Mouse (Mus musculus) embryo, embryonic 11 days (tissue): Measurements from ENCODE around the gene Olfr665.
"Not testable (repeated sequence)": the region's sequence is repeated elsewhere in the genome, so short reads cannot be mapped to it uniquely, and the experiment has no call there.

Experiments
- DNase-seq: peaks from one replicate; pipeline ENCODE4 v3.0.0-alpha.2; 2015

The Olfr665 gene

DNA sequence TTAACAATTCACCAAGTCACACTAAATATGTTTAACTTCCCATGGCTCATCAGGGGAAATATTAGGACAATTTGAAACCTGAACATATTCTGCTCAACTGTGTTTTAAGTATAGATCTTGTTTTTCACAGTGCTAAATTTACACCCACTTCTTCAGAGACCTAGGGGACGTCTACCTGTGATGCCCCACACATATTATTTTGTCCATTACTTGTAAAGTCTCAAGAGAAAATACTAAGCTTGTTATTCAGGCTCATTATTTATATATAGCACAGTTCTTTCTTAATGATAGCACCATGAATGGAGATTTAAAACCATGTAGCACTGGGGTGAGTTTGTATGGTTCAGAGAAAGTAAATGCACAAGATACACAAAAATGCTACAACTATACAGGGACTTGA is at the start of gene Olfr665:
Olfr665 (plus strand) TSS at position 301 of the 400 bp plus-strand sequence.
- DNase-seq = no peak

DNA sequence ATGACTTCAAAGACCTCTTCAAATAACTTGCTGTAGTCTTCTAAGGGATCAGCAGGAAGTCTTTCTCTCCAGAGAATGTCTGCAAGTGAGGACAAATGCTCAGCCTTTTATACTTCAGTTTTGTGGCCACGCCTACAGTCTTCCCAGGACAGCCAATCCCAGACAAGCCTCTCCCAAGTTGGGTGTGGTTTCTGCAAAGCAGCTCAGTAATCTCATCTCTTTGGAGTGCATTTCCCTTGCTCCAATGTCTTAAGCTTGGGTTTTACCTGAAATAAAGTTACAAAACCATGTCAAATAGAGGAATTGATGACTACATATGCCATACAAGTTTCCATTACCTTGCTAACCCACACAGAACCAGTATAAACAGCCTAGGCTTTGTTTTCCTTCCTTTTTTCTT is 35.3 kb upstream of the Olfr665 start, which contains the start of gene Usp17lb:
Usp17lb (minus strand) TSS at position 101 of the 400 bp plus-strand sequence.
- DNase-seq = no peak

DNA sequence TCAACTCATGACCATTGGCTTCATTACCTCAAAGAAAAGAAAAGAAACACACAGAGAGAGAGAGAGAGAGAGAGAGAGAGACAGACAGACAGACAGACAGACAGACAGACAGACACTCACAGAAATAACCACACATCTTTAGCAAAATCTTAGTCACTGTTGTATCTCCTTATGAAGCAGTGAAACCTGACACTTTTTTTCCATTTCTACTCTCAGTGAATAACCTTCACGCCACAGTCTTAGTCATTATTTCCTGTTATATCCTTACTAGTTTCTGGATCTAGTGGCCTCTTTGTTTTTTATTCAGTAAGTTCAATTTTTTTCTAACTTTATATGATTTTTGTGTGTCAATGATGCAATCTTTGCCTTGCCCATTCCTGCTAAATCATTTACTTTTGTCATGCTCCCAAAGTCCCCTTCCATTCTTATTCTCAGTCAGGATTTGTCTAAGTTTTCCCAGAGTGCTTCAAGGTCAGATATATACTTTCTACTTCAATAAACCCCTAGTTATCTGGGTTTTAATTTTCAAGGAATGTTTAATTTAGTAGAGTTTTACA is 34.0 kb upstream of the Olfr665 start:
- DNase-seq = no peak

DNA sequence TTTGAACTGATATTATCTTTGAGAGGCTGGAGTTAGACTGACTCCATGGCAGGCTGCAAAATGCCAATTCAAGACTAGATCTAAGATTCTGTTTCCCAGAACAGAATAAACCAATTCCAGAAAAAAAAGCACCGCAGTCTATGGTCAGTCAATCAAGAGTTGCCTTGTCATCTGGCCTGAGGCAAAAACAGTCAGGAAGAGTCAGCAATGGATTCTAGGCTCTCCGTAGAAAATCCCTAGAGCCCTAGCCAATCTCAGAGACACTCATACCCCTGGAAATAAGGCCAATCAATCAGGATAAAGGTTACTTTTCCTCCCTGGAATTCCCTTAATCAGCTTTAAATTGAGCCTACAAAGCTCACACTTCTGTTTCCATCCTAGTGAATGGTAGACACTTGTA is 26.3 kb upstream of the Olfr665 start:
- peak; percentile 0 for DNase-seq

DNA sequence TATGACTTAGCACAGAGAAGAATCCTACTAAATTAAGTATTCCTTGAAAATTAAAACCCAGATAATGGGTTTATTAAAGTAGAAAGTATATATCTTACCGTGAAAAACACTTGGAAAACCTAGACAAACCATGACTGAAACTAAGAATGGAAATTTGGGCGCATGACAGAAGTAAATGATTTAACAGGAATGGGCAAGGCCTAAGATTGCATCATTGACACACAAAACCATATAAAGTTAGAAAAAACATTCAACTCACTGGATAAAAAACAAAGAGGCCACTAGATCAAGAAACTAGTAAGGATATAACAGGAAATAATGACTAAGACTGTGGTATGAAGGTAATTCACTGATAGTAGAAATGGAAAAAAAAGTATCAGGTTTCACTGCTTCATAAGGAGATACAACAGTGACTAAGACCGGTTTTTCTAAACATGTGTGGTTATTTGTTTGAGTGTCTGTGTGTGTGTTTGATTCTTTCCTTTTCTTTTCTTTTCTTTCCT is 22.5 kb upstream of the Olfr665 start:
- no peak for DNase-seq

DNA sequence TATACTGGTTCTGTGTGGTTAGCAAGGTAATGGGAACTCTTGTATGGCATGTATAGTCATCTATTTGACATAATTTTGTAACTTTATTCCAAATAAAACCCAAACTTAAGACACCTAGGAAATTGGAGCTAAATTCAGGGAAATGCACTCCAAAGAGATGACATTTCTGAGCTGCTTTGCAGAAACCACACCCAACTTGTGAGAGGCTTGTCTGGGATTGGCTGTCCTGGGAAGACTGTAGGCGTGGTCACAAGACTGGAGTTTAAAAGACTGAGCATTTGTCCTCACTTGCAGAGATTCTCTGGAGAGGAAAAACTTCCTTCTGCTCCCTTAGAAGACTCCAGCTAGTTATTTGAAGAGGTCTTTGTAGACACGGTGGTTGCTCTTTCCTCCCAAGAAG is 21.1 kb upstream of the Olfr665 start, which contains the start of gene Usp17la:
Usp17la (plus strand) TSS at position 301 of the 400 bp plus-strand sequence.
- not testable (repeated sequence) for DNase-seq

DNA sequence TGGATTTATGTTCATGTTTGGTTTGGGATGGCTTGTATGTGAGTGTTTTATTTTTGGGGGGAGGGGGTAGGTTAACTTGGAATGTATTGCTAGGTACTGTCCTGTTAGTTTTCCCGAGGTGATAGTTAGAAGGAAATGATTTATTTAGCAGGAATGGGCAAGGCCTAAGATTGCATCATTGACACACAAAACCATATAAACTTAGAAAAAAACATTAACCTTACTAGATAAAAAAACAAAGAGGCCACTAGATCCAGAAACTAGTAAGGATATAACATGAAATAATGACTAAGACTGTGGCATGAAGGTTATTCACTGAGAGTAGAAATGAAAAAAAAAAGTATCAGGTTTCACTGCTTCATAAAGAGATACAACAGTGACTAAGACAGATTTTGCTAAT is 20.1 kb upstream of the Olfr665 start:
- DNase-seq = no peak

DNA sequence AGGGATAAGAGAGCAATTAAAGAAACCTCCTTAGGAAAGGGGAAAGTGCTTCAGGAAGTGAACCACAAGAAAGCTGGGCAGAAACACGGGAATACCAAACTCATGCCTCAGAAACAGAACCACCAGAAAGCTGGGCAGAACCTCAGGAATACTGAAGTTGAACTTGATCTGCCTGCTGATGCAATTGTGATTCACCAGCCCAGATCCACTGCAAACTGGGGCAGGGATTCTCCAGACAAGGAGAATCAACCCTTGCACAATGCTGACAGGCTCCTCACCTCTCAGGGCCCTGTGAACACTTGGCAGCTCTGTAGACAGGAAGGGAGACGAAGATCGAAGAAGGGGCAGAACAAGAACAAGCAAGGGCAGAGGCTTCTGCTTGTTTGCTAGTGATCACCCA is 16.4 kb upstream of the Olfr665 start:
- DNase-seq = no peak

DNA sequence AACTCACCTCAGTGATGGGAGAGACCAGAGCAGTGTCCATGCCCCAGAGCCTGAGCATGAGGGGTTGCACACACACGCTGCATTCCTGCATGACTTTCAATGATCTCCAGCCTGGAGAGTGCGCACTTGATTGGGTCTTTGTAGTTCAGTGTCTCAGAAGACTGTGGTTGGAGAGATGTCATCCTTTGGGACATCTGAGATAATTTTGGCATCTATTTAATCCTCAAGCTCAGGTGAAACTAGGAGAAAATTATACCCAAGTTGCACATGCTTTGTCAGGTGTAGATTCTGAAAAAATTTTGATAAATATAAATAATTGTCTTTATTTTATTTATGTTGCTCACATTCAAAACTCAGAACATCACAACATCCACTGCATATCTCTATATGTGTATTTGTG is 18.0 kb downstream of the Olfr665 start, which contains the start of gene Olfr666:
Olfr666 (minus strand) TSS at position 101 of the 400 bp plus-strand sequence.
- no peak for DNase-seq

DNA sequence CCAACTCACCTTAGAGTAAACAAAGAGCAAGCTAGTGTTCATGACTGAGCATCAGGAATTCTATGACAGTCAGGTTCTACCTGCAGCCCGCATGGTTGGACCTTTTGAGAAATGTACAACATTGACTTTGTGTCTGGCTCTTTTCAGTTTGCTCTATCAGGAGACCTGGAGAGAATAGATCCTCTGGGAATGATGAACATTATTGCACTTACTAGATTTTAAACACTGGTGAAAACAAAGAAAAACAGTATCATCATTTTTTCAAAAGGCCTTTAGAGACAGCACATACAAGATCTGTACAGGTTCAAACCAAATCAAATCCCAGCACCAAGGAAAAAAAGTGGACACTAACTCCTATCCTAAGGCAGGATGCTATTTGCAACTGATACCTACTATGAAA is 43.6 kb downstream of the Olfr665 start, which contains the start of gene Olfr667:
Olfr667 (minus strand) TSS at position 101 of the 400 bp plus-strand sequence.
- DNase-seq = no peak

DNA sequence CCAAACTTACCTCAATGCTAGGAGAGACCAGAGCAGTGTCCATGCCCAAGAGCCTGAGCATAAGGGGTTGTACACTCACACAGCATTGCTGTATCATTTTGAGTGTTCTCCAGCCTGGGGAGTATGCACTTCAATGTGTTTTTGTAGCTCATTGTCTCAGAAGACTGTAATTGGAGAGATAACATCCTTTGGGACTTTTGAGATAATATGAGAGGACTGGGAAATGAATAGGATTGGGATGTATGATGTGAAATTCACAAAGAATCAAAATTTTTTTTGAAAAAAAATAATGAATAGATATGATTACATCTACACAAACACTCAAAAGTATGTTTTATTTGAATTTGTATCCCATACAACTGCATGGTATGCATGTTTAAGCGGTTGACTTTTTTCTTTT is 50.1 kb downstream of the Olfr665 start, which contains the start of gene Olfr668:
Olfr668 (minus strand) TSS at position 101 of the 400 bp plus-strand sequence.
- no peak for DNase-seq
